Mouse (Mus musculus) bone marrow macrophage, adult 2 months (primary cell): ENCODE results near the gene St6galnac5.

Source experiments
- CTCF ChIP-seq: IDR thresholded peaks from 2 replicates; pipeline ENCODE4 v1.5.1; 2012; ENCODE audit warnings: low read depth, mild to moderate bottlenecking, low read length, moderate library complexity
- POLR2A ChIP-seq: IDR thresholded peaks from 2 replicates; pipeline ENCODE4 v1.6.1; 2012; ENCODE audit warnings: mild to moderate bottlenecking, low read depth, low read length, borderline replicate concordance

GRCm38 (mm10) chr3:153006893-153007292 lies 24.8 kb upstream of the St6galnac5 start:
- TF ChIP-seq POLR2A (no peak), CTCF (no peak)
